In the genomic region with DNA sequence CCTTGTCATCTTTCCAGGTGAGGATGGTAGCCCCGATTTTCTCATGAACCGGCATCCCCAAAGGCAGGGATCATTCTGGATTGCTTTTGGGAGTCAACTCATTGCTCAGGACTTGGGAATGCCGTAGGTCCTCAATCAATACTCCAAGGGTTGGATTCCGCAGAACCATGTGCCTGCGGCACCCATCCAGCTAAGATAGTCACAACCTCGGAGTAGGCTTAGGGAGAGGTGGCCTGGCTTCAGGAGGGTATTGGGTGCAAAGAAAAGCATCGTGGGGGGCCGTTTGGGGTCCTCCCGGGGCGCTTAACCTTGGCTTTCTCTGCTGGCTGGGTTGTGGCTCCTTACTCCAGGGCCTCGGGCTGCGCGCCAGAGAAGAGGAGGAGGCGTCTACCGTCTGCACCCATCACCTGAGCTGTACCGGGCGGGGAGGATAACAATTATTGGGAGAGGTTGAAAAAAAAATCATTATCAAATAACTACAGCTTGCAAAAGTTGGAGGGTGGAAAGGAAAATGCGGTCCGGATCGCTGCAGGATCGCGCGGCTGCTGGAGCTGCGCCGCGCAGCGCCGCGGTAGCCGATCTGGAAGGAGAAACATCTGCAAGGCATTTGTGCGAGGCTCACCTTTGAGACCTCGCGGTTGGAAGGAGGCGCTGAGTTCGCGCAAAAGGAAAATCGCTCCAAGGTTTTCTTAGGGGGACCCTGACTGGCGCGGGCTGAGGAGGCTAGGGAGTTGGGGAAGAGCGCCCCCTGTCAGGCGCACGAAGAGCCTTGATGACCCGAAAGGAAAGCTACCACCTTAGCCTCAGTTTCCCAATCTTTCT, we compare ENCODE assay signal across 8 mouse cellular contexts. TPM values are rescaled to one million over a fixed set of nuclear protein-coding genes. Genes with fewer than 3 reads are reported as not detected.
DNase-seq lines count a peak whose midpoint lies in the region; ATAC-seq and TF ChIP-seq lines count a peak whose summit lies in the region.

No protein-coding gene starts in this region.

- 0 out of 2 replicates have a peak, but pooled peaks cover 6% of the 10 kb centered on the region for H3K27me3 ChIP-seq in heart, embryonic 16.5 days (ENCODE audit: control insufficient read depth, insufficient read depth, low read length)
- H3K27me3 ChIP-seq in liver, postnatal 0 days (ENCODE audit: insufficient read depth, low read length): peaks cover 13% of the 10 kb centered on the region; the same call in 1 of the 2 replicates
- peaks cover 59% of the 10 kb centered on the region for H3K27me3 ChIP-seq in neural tube, embryonic 13.5 days

- 0 out of 2 replicates have a peak, but pooled peaks cover 3% of the 10 kb centered on the region for H3K4me1 ChIP-seq in brown adipose tissue, adult 24 weeks (ENCODE audit: control insufficient read depth, insufficient read depth, insufficient read length, low read length)
- peaks cover 15% of the 10 kb centered on the region for H3K4me1 ChIP-seq in heart, embryonic 16.5 days (ENCODE audit: control insufficient read depth, insufficient read depth, low read length)
- H3K4me1 ChIP-seq in liver, postnatal 0 days (ENCODE audit: insufficient read depth): peaks cover 16% of the 10 kb centered on the region
- peaks cover 20% of the 10 kb centered on the region for H3K4me1 ChIP-seq in neural tube, embryonic 13.5 days (replicated peaks)

- H3K9ac ChIP-seq in heart, embryonic 16.5 days (ENCODE audit: low read length): peak overlapping the region; percentile 51
- H3K9ac ChIP-seq in liver, postnatal 0 days (replicated peaks): peak overlapping the region; percentile 27; the same call in 1 of the 2 replicates
- H3K9ac ChIP-seq in neural tube, embryonic 13.5 days: peak overlapping the region; percentile 54

- ATAC-seq in CD4-positive, CD25-positive, alpha-beta regulatory T cell, adult 4 months: peak; percentile 85
- ATAC-seq in heart, embryonic 16.5 days (replicated peaks; ENCODE audit: extremely low read depth, insufficient read depth, low FRiP score): no peak
- peak; percentile 82 for ATAC-seq in liver, postnatal 0 days
- ATAC-seq in neural tube, embryonic 13.5 days (ENCODE audit: low read depth): peak; percentile 37; the same call in 1 of the 2 replicates

- peak; percentile 74 for TF ChIP-seq EP300 in liver, postnatal 0 days (IDR thresholded peaks at IDR 0.05; ENCODE audit: low read depth)

- peak overlapping the region; percentile 77 for H3K4me2 ChIP-seq in heart, embryonic 16.5 days (ENCODE audit: low read depth, low read length)
- peak overlapping the region; percentile 85 for H3K4me2 ChIP-seq in liver, postnatal 0 days (ENCODE audit: low read depth, low read length)
- peak overlapping the region; percentile 69 for H3K4me2 ChIP-seq in neural tube, embryonic 13.5 days

- peak; percentile 80 for TF ChIP-seq CTCF in liver, postnatal 0 days (IDR thresholded peaks at IDR 0.05; ENCODE audit: low read depth)

- 4% methylated on average over 43 of the region's 43 CpGs for WGBS in heart, embryonic 16.5 days
- 5% methylated on average over 42 of the region's 43 CpGs for WGBS in liver, postnatal 0 days (ENCODE audit: insufficient replicate concordance)
- WGBS in neural tube, embryonic 13.5 days: 4% methylated on average over 43 of the region's 43 CpGs

- H3K36me3 ChIP-seq in heart, embryonic 16.5 days (ENCODE audit: control insufficient read depth, insufficient read depth): no peaks in the 10 kb centered on the region
- no peaks in the 10 kb centered on the region for H3K36me3 ChIP-seq in liver, postnatal 0 days (replicated peaks; ENCODE audit: insufficient read depth, low read length)
- H3K36me3 ChIP-seq in neural tube, embryonic 13.5 days: no peaks in the 10 kb centered on the region

- H3K9me3 ChIP-seq in heart, embryonic 16.5 days (replicated peaks; ENCODE audit: control insufficient read depth, low read length): no peaks in the 10 kb centered on the region
- H3K9me3 ChIP-seq in liver, postnatal 0 days (ENCODE audit: low read length): no peaks in the 10 kb centered on the region
- no peaks in the 10 kb centered on the region for H3K9me3 ChIP-seq in neural tube, embryonic 13.5 days

- H3K27ac ChIP-seq in brown adipose tissue, adult 24 weeks (replicated peaks; ENCODE audit: low read depth, low read length): no peak overlapping the region
- peak overlapping the region; percentile 21; the same call in 1 of the 2 replicates for H3K27ac ChIP-seq in heart, embryonic 16.5 days (ENCODE audit: low read length)
- no peak overlapping the region for H3K27ac ChIP-seq in liver, postnatal 0 days (ENCODE audit: low read depth)
- H3K27ac ChIP-seq in neural tube, embryonic 13.5 days (replicated peaks): no peak overlapping the region

- peak; percentile 49 for DNase-seq in fibroblast of lung, adult 2 months (ENCODE audit: low read depth)
- peak; percentile 88 to 89 for DNase-seq in kidney, postnatal 25 days
- DNase-seq in liver, postnatal 0 days: peak; percentile 82
- peak; percentile 40 for DNase-seq in telencephalon, adult 2 months (ENCODE audit: low read depth, low spot score)

- peak overlapping the region; percentile 73 for H3K4me3 ChIP-seq in brown adipose tissue, adult 24 weeks (ENCODE audit: insufficient read depth, low read depth, low read length)
- peak overlapping the region; percentile 58 for H3K4me3 ChIP-seq in heart, embryonic 16.5 days (ENCODE audit: low read length)
- H3K4me3 ChIP-seq in liver, postnatal 0 days (ENCODE audit: low read depth, low read length): peak overlapping the region; percentile 54
- H3K4me3 ChIP-seq in neural tube, embryonic 13.5 days: peak overlapping the region; percentile 41

RNA-seq across cellular contexts. Expression of gene Cux1, which starts 55.6 kb away (rescaled TPM):
- 10 to 100 TPM; 48.1 to 69.0 TPM for polyA plus RNA-seq in CD4-positive, CD25-positive, alpha-beta regulatory T cell, adult 4 months (2017; shearing (Covaris generic))
- polyA plus RNA-seq in brown adipose tissue, adult 24 weeks (2012; ENCODE audit: insufficient read depth, insufficient read length, missing spikeins): 31.0 and 45.7 TPM in 2 replicates
- polyA plus RNA-seq in heart, embryonic 16.5 days (2015; fragmentation: Nextera tagmentation; extraction: Ambion mirVana): 87.6 and 89.0 TPM in 2 replicates
- polyA plus RNA-seq in liver, postnatal 0 days (2015; fragmentation: Nextera tagmentation; extraction: Ambion mirVana): 9.2 and 10.7 TPM in 2 replicates
- polyA plus RNA-seq in neural tube, embryonic 13.5 days (2015; fragmentation: Nextera tagmentation; extraction: Ambion mirVana): 93.9 and 102 TPM in 2 replicates
